Mouse (Mus musculus) cerebral cortex, adult 2 months (tissue): ENCODE results near the gene Myom1.

Experiments
- WGBS: fragments of 180-500 bp; shearing (Covaris S2); methylation state at CpG from one replicate; pipeline ENCODE4 v1.1.7; 2018; 5-methylcytosine and 5-hydroxymethylcytosine counted together

Gene Myom1

DNA sequence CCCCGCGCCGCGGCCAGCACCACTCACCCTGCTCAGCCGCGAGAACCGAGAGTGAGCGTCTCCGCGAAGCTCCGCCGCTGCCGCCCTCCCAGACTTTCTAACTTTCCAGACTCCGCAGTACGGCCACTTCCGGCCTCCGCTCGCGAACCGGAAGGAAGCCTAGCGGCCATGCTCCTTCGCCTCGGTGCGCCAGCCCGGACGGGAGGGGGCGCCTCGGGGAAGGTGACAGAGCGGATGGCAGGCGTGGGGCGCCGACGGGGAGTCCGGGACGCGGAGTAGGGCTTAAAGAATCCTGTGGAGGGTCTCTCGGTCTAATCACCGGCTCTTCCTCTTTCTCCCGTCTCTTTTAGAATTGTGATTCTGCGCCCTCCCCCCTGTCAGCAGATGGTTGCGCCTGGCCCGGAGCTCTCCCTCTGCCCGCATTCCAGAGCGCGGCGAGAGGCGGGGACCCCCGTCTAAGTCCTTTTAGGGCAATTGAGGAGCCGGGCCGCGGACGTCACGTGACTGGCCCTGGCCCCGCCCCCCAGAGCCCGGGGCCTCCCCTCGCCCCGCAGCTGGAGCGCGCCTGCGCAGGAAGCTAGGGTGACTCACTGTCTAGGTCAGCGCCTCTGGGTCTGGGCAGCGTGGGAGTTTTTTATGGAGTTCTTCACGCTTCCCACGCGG is at the start of gene Myom1:
Gene Myom1 (plus strand): TSS at position 553 of the 663 bp plus-strand sequence.
- WGBS: under 1% methylated on average over 65 of the region's 65 CpGs

DNA sequence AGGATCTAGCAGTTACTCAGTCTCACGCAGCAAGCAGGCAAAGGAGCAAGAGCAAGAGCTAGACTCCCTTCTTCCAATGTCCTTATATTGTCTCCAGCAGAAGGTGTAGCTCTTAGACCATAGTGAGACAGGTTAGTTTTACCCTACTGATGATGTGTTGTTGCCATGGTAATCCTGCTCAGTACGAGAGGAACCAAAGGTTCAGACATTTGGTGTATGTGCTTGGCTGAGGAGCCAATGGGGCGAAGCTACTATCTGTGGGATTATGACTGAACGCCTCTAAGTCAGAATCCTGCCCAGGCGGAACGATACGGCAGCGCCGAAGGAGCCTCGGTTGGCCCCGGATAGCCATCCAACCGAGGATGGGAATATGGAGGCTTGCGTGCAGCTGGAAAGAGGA is 38.9 kb upstream of the Myom1 start:
- 76% methylated on average over 13 of the region's 13 CpGs for WGBS

DNA sequence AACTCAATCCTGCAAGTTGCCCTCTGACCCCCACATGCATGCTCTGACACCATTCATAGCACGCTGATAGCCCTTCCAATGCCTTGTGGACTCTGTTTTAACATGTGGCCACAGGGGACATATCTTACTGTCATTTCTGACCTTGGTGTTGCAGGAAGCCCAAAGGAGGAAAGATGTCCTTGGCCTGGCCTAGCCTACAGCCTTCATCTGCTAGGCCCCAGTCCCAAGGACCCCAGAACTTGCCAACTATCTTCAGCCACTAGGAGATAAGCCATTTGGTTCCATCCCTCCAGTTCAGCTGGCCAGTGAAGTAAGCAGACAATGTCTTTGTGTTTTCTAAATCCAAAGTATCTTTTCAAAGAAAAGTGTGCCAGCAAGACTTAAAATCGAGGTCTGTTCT is 37.2 kb upstream of the Myom1 start:
- WGBS: 91% methylated on average over 2 of the region's 2 CpGs

DNA sequence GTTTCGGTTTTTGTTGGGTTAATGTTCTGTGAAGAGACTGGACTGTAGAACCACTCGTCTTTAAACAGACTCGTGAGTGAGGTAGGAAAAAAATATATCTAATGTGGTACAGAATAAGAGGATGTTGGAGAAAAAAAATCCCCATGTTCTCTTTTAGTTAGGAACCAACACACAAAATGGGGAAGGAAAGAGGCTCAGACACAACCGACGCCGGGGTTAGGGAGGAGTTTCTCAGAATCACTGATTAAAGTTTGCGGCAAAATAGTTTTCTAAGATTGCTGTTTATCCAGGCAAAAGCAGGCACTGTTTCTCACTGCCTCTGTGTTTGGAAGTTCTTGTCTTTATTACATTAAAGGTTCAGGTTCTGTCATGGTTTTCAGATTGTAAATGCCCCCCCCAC is 36.3 kb upstream of the Myom1 start:
- 93% methylated on average over 7 of the region's 7 CpGs for WGBS

DNA sequence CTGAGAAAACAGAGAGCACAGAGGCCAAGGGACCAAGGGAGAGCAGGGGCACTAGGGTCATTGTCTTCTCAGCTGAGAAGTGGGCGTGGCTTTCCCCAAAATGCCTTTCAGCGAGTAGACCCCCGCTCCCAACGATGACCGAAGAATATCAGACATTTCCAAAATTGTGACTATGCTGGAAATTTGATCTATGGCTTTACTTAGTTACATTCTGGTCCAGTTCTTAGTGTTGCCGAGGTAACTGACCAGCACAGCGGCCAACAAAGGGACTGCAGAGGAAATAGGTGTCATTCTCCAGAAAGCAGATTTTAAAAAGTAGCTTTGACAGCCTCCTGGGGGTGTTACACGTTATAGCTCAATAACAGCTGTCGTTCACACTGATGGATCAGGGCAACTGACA is 35.2 kb upstream of the Myom1 start:
- WGBS: 31% methylated on average over 9 of the region's 9 CpGs

DNA sequence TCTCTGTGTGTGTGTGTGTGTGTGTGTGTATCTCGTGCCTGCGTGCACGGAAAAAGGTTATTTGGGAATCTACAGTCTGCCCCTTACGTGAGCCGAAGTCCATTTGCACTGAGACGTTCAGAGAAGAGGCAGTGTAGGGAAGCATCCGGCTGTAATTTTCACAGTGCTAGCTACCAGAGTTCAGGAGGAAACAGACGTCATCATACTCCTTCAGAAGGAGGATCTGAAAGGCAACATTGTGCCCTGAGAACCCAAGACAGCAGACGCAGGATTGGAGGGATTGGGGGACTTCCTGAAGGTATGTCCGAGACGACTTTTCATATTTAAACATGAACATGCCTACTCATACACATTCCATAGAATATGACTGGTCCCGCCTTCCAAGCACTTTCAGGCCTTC is 34.8 kb upstream of the Myom1 start:
- 54% methylated on average over 12 of the region's 12 CpGs for WGBS

DNA sequence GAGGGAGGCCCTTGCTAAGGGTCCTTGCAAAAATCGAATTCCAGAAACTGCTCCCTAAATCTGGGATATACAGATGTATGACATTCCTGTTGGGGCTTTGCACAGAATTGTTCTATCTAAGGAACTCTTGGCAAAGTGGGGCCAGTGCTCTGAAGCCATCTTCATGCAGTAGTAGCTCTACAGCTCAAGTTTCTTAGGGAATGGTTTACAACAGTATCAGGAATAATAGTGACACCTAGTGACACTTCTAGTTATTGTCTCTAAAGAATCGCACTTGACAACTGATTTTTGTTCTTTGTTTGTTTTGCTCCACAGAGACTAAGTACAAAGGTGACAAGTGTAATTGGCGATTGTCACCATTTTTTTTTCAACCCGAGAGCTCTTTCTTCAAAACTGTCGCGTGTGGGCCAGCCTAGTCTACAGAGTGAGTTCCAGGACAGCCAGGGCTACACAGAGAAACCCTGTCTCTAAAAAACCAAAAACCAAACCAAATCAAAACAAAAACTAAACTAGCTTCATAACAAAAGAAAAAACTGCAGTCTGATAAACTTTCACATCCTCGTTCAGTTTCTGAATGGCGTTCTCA is 33.7 kb upstream of the Myom1 start:
- WGBS: 20% methylated on average over 8 of the region's 8 CpGs

DNA sequence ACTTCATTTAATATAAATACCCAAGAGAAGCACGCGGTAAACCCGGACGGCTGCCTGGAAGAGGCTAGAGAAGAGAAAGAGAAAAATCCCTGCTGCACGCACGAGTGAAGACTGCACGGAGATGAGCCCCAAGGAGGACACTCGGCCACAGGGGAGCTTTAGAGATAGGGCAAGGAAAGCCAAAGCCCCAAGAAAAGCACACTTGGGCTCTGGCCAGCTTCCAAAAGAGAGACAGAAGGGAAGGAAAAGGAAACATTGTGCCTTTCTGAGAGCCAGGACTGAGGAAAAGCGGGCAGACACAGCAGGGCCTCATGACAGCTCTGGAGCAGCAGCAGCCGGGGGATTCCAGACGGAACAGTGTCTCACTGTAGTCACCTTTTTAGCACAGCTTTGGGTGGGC is 31.2 kb upstream of the Myom1 start:
- WGBS: 67% methylated on average over 11 of the region's 11 CpGs

DNA sequence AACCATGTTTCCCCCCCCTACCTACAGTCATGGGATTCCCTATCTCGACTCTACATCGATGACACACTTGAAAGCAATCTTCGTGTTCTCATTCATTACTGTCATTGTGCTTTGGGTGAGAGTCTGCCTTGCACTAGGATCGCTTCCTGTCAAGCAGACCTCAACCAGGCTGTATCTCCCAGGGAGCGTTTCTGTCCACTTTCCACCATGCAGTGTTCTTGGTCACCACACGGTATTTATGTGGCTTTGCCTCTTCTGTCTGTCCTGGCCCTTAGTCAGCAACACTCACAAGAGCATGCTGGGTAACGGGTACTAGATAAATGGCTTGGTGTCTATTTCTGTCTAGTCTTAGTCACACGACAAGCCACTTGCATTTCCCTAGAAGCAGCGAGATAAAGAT is 29.0 kb upstream of the Myom1 start:
- WGBS: 73% methylated on average over 9 of the region's 9 CpGs

DNA sequence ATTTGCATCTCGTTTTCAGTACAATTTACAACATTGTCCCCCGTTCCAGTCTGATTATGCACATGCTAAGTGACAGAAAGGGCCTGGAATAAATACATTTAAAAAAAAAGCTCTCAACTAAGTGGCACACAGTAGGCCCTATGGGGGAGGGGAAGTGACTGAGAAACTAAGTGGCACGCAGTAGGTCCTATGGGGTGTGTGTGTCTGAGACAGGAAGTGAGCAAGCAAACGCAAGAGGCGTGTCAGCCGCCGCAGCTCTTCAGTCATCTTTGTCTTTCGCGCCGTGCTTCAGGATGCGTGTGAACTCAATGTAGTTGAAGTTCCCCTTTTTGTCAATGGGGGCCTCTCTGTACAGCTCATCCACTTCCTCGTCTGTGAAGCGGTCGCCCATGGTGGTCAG is 28.4 kb upstream of the Myom1 start:
- 86% methylated on average over 14 of the region's 14 CpGs for WGBS

DNA sequence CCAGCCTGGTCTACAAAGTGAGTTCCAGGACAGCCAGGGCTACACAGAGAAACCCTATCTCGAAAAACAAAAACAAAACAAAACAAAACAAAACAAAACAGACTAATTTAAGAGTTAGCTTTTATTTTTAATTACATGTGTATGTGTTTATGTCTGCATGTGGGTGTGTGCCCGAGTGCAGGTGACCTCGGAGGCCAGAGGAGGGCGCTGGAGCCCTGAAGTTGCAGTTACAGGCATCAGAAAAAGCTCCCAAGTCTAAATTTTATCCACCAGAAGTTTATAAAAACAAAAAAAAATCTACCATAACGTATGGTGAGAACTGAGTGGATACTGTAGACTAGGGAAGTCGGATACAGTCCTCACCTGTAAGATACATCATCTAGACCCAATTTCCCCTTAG is 24.6 kb upstream of the Myom1 start:
- 85% methylated on average over 6 of the region's 6 CpGs for WGBS

DNA sequence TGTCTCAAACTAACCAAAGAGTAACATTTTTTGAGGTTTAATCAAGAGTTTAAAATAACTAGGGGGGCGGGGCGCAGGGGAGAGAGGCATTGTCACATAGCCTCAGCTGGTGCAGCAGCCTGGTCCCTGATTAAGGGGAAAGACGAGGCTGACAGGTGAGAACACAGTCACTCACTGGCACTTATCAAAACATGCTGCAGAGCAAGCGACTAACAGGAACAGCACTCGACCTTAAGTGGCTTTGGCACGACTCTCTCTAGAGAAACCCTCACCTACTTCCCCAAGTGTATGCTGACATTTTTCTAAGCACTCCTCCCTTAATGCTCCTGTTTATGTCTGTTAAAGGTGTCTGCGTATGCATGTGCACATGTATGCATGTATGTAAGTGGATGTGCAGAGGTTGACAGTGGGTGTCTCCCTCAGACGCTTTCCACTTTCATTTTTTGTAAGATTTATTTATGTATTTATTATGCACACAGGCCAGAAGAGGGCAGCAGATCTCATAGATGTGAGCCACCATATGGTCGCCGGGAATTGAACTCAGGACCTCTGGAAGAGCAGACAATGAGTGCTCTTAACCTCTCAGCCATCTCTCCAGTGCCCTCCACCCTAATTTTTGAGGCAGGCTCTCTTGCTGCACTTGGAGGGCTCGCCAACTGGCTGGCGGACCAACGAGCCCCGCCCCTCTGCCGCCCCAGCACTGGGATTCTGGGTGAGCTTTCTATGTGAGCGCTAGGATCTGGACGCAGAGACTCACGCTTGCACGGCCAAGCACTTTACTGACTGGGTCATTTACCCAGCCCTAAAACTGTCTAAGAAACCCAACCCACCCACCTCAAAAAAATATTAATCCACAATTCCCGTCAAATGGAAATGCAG is 22.8 kb upstream of the Myom1 start:
- 82% methylated on average over 20 of the region's 20 CpGs for WGBS

DNA sequence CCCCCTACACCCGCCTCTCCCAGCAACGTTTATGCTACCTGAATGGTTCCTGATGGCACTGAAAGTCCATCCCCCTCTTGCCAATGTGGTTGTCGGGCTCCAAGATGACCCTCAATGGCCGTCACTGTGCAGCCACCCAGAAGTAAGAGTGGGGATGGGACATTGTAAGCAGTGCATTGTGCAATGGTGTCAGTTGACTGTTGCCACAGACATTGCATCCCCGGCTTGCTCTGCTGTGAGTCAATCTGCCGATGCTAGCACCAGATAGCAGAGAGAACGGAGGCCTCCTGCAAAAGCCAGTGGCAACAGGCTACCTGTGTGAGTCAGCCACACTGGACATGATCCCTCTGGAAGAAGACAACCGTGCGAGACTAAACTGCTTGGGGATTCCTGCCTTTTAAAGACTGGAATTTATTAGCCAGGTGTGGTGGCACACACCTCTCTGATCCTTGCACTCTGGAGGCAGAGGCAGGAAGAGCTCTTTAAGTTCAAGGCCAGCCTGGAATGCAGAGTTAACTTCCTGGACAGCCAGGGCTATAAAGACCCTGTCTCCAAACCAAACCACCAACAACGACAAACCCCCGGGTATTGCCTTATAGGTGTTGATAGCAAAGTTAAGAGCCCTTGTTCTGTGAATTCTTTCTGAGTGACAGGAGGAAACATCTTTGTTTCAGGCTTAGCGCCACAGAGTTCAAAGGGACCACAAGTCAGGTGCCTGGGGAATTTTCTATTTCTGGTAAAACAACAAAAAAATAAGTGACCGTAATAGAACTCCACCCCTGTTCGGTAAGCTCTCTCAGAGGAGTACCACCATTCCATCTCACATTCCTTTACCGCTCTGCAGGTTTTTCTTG is 16.7 kb upstream of the Myom1 start:
- WGBS: 79% methylated on average over 15 of the region's 15 CpGs

DNA sequence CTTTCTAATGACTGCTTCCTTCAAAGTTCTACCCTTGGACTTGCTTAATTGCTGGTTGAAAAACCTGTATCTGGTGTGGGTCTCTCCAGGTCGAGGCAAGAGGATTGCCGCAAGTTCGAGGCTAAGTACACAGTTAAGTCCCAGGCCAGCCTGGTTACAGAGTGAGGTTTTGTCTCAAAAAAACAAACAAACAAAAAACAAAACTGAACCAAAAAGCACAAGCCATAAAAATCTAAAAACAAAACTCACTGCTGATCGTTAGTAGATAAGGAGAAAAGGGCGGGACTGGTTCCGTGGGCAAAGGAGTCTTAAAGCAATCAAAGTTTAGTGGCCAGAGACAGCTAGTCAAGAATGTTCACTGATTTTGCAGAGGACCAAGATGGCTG is 16.1 kb upstream of the Myom1 start:
- 81% methylated on average over 6 of the region's 6 CpGs for WGBS

DNA sequence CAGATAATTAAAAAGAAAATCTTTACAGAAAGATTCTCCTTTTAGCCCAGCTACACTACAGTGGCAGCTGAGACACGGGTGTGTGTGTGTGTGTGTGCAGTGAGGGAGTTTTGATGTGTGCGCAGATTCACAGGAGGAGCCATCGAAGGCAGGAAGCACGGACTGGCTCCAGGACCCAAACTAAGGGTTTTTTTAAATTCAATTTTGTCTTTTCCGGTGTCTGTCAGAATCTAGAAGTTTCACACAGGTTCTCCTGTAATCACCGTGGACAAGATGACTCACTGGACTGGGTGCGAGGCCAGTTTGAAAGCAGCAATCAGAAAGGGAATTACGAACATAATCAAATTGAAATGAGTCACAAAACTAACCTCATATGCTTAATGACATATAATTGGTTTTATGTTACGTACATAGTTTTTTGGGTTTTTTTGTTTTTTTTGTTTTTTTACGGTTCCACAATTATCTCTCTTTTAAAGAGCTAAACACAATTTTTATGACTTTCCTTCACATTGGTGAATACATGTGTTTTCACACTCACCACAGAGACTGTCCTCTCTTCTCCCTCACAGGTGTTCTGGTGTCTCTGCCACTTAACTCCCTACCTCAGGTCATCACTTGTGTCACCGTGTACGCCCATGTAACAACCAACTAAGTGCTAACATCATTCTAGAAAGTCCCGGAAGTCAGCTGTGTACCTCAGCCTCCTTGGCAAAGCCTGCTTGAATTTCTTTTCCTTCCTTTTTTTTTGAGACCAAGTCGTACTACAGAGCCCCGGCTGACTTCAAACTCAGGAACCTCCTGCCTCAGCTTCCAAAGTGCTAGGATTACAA is 15.4 kb upstream of the Myom1 start:
- WGBS: 52% methylated on average over 15 of the region's 15 CpGs

DNA sequence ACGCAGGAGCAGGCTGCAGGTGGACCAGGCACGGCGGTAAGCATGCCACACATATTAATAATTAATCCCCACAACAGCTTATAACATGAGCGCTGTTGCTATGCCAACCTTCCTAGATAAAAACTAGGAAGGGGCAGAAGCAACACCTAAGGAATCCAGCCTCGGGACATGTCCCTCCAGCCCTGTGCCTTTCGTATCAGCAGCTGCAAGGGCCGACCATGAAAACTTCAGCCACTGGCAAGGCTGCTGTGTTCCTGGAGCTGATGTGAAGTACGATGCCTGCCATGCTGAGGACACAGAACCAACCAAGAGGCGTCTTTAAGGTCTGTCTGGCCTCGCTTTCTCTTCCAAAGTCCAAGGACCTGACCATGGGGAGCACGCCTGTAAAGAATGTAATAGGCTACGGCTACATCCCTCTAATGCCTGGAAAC is 14.1 kb upstream of the Myom1 start:
- 84% methylated on average over 12 of the region's 12 CpGs for WGBS

DNA sequence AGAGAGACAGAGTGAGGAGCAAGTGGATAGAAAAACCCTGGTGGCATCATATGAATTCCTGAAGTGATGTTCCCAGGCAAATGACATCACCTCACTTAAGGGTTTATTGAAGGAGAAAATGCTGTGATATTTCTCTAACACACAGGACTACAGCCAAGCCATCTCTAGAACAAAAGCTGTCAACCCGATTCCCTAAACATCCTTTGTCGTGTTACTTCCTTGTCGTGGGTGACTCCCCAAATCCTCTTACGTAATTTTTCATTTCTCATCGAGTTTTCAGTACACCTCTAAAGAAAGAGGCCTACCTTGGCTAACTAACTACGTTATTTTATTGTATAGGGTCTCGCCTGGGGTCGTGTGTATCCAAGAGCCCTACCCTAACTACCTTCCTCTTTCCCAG is 13.0 kb upstream of the Myom1 start:
- 10% methylated on average over 8 of the region's 8 CpGs for WGBS

DNA sequence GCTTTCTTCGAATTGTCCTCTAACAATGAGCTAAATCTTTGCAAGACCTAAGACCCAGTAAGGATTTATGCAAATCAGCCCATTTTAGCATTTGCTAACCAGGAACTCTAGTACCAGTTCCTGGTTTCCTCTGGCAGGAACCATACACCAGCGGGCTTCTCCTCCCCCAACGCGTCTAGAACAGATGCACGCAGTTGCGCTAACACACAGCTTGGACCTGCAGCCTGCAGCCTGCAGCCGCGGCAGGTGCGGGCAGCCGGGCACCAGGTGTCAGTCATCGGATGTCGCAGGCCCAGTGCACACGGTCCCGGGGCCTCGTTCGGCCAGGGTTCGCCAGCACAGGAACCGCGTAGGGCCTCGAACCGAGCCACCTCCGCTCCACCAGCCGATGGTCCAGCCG is 12.4 kb upstream of the Myom1 start:
- WGBS: under 1% methylated on average over 24 of the region's 24 CpGs

DNA sequence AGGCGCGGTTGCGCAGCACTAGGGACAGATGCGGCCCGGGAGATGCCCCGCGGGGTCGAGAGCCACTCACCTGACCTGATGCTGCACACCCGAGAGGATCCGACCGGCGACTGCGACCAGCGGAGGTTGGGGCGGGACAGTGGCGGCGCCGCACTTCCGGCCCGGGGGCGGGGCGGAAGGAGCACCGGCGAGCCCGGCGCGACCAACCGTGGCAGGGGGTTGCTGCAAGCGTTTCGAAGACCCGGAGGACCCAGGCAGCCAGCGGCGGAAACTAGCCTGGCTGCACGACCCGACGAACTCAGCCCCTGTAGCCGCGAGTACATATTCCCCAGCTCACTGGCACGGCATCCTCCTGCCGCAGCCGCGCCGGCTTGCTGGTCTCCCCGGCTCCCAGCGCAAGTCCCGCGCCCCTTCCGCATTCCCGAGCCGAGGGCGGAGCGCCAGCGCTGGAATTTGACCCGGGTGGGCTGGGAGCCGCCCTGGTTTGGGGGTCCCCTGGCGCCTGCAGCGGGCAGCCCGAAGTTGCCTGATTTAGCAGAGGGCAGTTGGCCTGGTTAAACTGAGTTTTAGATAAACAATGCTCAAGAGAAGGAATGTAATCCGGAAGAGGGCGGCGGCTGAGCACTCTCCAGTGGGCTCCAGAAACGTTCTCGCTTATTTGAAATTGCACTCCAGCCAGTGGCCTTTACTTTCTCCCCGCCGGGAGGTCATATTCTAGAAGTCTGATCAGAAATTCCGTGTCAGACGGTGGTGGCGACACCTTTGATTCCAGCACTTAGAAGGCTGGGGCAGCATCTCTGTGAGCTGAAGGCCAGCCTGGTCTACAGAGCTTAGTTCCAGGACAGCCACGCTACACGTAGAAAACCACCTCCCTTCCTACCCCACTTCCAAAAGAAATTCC is 11.8 kb upstream of the Myom1 start:
- WGBS: under 1% methylated on average over 70 of the region's 70 CpGs
